Mouse (Mus musculus) gastrocnemius, postnatal 36 days (tissue): ENCODE data around the gene Aarsd1. TPM values are rescaled to one million over a fixed set of nuclear protein-coding genes. Genes with fewer than 3 reads are reported as not detected.
"Not testable (repeated sequence)": the region's sequence is repeated elsewhere in the genome, so short reads cannot be mapped to it uniquely, and the experiment has no call there.

Experiments used
- DNase-seq, 2 experiments: peaks; one replicate each; pipeline ENCODE4 v3.0.0; 2022
- intact Hi-C: fragments of 180-260 bp; cut with DNase I; formaldehyde crosslinking; loops from one replicate; pipeline ENCODE4 v1.15.1; 2025
- long read RNA-seq, 2 experiments: library from polyadenylated mRNA; stranded (forward); transcript quantifications; one replicate each; pipeline ENCODE4 v2.0.0; 2021
- total RNA-seq, 2 experiments: library from RNA; stranded (reverse); gene quantifications; 2 replicates each; pipeline ENCODE4 v1.2.3; 2021

The Aarsd1 gene
- 10 to 100 TPM; 10.5 to 19.4 TPM for total RNA-seq
- long read RNA-seq, experiment 1, transcript Aarsd1-201 (12 exons, 1,516 nt), result major isoform, 30 of 36 reads
- long read RNA-seq, experiment 1, partial matches to known transcripts, result 5 of 36 reads
- long read RNA-seq, experiment 1, other reads (novel, unspliced or antisense), result 1 of 36 reads
- long read RNA-seq, experiment 2, transcript Aarsd1-201 (12 exons, 1,516 nt), result major isoform, 56 of 60 reads
- long read RNA-seq, experiment 2, partial matches to known transcripts, result 1 of 60 reads
- long read RNA-seq, experiment 2, other reads (novel, unspliced or antisense), result 3 of 60 reads

DNA sequence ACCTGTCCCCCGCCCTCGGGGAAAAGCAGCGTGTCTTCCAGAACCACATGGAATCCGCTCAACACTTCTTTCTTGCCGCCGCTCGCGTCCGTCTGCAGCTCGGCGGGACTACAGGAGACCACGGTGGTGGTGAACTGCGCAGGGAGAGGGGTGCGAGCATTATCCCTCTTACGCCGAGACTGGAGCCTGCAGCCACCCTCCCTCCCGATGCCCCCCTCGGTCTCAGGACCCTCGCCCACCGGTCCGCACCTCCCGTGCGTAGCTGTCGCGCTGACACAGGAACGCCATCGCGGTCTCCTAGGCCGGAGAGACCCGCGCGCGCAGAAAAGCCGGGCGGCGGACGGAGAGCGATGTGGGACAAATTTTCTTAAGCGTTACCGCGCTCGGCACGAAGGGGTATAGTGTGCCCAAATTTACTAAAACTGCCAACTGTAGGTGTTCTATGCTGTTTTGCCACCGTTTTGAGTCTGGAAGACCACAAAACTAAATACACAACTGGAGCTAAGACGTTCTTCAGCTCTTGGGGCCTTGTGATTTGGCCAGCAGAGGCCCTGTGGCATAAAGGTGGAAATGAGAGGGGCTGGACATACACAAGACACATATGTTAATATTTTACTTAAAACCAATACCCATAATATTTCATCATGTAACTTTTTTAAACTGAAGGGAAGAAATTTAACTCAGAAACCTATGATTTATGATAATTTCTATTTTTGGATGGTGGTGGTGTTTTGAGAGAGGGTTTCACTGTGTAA lies at the start of gene Aarsd1:
Gene Aarsd1 (minus strand): TSS at position 515 of the 755 bp plus-strand sequence.
- DNase-seq, result peak; percentile 81 to 86
- intact Hi-C loops, result no loop called here

DNA sequence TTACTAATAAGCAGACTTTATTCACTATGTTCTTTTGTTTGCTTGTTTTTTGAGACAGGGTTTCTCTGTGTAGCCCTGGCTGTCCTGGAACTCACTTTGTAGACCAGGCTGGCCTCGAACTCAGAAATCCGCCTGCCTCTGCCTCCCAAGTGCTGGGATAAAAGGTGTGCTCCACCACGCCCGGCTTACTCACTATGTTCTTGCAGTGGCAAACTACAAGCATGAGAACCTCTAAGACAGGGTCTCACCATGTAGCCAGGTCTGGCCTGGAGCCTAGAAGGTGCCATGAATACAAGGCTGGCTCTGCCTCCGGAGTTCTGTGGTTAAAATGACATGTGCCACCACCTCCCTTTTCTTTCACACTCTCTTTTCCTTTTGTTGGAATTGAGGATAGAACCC lies 49.1 kb upstream of the Aarsd1 start:
- intact Hi-C loops, DNase-seq: not testable (repeated sequence)

GRCm38 (mm10) chr11:101465869-101466551 lies 48.6 kb upstream of the Aarsd1 start, which contains the start of gene Vat1:
TSS of gene Vat1 (minus strand) at chr11:101466230.
- intact Hi-C loops, result no loop called here

DNA sequence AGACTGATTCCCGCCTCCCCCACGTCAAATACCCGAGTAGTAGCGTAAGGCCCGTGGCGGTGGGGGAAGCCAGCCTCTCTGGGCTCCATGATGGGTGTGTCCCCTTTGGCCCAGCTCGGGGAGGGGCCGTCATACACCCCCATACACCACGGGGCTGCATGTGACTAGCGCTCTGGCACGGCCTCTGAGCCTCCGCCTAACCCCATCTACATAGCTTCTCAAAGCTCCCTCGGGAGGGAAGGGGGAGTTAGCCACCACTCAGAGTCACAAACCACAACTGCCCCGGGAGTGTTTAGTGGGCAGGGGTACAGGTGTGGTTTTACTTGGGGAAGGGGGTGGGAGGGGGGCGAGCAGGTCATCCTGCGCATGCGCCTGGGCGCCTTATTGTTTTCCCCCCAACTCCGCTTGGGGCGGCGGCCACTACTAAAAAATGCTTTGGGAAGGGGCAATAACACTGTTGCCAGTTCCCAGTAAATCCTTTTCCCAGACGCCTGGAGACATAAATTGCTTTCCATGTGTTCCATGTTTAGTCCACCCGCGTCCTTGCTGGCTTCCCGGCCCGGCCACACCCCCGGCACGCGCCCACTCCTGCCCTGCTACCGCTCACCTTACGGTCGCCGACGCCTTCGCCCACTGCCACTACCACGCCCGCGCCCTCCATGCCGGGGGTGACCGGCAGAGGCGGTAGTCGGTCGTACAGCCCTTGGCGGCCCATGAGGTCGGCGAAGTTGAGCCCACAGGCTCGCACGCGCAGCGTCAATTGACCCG lies 47.9 kb upstream of the Aarsd1 start:
- DNase-seq, result peak; percentile 73 to 74
- intact Hi-C loops, result no loop called here

More at GRCm38 (mm10) chr11:101465869-101466551, 48.6 kb upstream of the Aarsd1 start, which contains the start of gene Vat1:
- peak; percentile 65 to 66 for DNase-seq

- DNase-seq, result no peak
- intact Hi-C loops, result no loop called here
Observed at GRCm38 (mm10) chr11:101464211-101465100, 47.0 kb upstream of the Aarsd1 start, which contains the start of gene Rnd2. TSS of gene Rnd2 (plus strand) at chr11:101464999.

GRCm38 (mm10) chr11:101462583-101463440 lies 45.4 kb upstream of the Aarsd1 start:
- DNase-seq, result no peak
- intact Hi-C loops, result no loop called here

- no peak for DNase-seq
- intact Hi-C loops, result no loop called here
Observed at GRCm38 (mm10) chr11:101462141-101462540, 44.7 kb upstream of the Aarsd1 start.

DNA sequence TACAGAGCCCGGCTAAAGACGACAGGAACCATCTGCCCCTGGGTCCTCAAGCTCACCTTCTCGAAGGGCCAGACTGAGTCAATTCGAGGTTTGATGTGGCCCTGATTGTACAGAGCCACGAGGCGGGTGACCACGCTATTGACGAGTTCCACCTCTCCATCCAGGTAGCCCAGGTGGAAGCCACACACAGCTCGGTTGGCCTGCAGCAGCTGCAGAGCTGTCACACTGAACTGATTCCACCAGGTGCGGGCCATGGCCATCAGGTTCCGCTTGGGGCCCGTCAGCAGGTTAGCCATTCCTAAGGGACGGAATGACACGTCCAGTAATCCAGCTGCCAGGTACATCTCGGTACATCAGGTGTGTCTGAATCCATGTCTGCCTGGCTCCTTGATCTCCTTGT lies 42.9 kb upstream of the Aarsd1 start:
- no peak for DNase-seq
- intact Hi-C loops, result no loop called here

GRCm38 (mm10) chr11:101459716-101460115 lies 42.3 kb upstream of the Aarsd1 start:
- DNase-seq, result no peak
- intact Hi-C loops, result no loop called here

- intact Hi-C loops, result no loop called here
- no peak for DNase-seq
Observed at GRCm38 (mm10) chr11:101458217-101458616, 40.8 kb upstream of the Aarsd1 start.

- intact Hi-C loops, result no loop called here
- no peak for DNase-seq
Observed at GRCm38 (mm10) chr11:101457631-101458030, 40.2 kb upstream of the Aarsd1 start.

DNA sequence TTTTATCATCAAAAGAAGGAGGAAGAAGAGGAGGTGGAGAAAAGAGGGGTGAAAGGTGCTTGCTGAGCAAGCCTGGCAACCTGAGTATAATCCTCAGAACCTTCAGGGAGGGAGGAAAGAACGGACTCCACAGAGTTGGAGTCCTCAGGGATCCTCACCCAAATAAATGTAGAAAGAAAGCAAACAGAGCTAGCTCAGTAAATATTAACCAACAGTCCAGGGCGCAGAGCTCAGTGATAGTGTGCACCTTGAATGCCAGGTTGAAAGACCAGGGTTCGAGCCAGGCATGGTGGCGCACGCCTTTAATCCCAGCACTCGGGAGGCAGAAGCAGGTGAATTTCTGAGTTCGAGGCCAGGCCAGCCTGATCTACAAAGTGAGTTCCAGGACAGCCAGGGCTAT lies 38.2 kb upstream of the Aarsd1 start:
- intact Hi-C loops, result no loop called here
- no peak for DNase-seq

DNA sequence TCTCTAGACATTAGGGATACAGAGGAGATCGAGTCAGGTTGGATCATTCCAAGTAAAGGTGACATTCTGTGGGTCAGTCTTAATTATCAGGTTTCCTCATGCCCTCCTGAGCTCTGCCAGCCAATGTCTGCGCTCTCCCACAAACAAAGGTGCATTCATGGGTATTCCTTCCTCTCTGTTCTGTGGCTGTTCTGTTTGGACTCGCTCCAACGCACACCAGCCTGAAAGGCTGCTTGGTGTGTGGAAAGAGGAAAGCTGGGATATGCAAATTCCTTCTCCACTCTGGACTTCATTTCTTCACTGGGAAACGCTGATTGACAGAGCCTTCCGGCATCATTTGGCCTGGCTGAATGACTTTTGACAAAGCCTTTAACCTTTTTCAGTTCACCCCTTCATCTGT lies 37.3 kb upstream of the Aarsd1 start:
- DNase-seq, result no peak
- intact Hi-C loops, result no loop called here

- intact Hi-C loops, result no loop called here
- DNase-seq, result no peak
Observed at GRCm38 (mm10) chr11:101452093-101452774, 34.8 kb upstream of the Aarsd1 start.

GRCm38 (mm10) chr11:101451536-101451935 lies 34.1 kb upstream of the Aarsd1 start:
- no peak for DNase-seq
- intact Hi-C loops, result no loop called here

DNA sequence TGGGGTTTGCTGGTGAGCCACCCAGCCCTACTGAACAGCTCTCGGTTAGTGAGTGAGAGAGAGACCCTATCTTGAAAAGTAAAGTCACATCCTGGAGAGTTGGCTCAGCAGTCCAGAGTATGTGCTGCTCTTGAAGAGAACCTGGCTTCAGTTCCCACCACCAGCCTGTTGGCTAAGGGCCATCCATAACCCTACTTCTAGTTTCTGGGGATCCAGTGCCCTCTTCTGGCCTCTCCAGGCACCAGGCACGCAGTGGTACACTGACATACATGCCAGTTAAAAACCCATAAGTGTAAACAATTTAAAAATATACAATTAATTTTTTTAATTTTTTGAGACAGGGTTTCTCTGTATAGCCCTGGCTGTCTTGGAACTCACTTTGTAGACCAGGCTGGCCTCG lies 33.0 kb upstream of the Aarsd1 start:
- intact Hi-C loops, result no loop called here
- DNase-seq, result no peak

DNA sequence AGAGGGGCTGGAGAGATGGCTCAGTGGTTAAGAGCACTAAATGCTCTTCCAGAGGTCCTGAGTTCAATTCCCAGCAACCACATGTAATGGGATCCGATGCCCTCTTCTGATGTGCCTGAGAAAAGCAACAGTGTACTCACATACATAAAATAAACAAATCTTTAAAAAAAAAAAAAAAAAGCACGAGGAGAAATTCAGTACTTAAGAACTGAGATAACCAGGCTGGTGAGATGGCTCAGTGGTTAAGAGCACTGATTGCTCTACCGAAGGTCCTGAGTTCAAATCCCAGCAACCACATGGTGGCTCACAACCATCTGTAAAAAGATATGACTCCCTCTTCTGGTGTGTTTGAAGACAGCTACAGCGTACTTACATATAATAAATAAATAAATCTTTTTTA lies 32.2 kb upstream of the Aarsd1 start:
- DNase-seq, intact Hi-C loops: not testable (repeated sequence)

DNA sequence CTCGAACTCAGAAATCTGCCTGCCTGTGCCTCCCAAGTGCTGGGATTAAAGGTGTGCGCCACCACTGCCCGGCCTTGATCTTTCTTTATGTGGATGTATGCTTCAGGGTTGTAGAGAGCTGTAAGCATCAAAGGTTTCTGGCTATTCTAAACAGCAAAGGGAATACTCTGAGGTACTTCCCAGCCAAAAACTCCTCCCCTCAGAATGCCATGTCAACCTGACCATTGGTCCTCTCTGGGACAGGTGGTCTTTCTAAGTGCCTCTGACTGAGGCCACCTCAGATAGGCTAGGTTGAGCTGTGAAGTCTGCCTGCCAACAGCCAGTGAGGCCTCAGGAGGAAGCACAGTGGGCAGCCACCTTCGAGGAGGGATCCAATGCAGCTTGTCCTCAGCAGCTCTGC lies 31.5 kb upstream of the Aarsd1 start:
- intact Hi-C loops, result no loop called here
- DNase-seq, result no peak
